Mouse (Mus musculus) intestine, postnatal 0 days (tissue): Measurements from ENCODE around the gene Gabrb1. TPM values are rescaled to one million over a fixed set of nuclear protein-coding genes. Genes with fewer than 3 reads are reported as not detected.

ENCODE experiments used
- ATAC-seq: fragments of 200-750 bp; cut with Nextera tagmentation; 2 replicates; pipeline ENCODE4 v1.8.0; 2017; ENCODE audit warnings: mild to moderate bottlenecking, moderate TSS enrichment, moderate library complexity
- H3K27ac ChIP-seq: fragments of 300-500 bp; sonication (generic); 2 replicates; pipeline ENCODE4 v1.5.1; 2014; ENCODE audit warnings: mild to moderate bottlenecking, low read depth, low read length, moderate library complexity
- H3K27me3 ChIP-seq: fragments of 300-500 bp; sonication (generic); replicated peaks from 2 replicates; pipeline ENCODE4 v1.6.1; 2014; ENCODE audit warnings: low read length, mixed read lengths; ENCODE audit not compliant: control insufficient read depth, insufficient read depth
- H3K36me3 ChIP-seq: fragments of 300-500 bp; sonication (generic); 2 replicates; pipeline ENCODE4 v1.6.1; 2014; ENCODE audit warnings: mild to moderate bottlenecking, moderate library complexity; ENCODE audit not compliant: control insufficient read depth, insufficient read depth
- H3K4me1 ChIP-seq: fragments of 300-500 bp; sonication (generic); replicated peaks from 2 replicates; pipeline ENCODE4 v1.6.1; 2014; ENCODE audit warnings: antibody characterized with exemption, low read length, mixed read lengths; ENCODE audit not compliant: control insufficient read depth, insufficient read depth
- H3K4me2 ChIP-seq: fragments of 300-500 bp; sonication (generic); replicated peaks from 2 replicates; pipeline ENCODE4 v1.6.1; 2014; ENCODE audit warnings: low read depth, mild to moderate bottlenecking, moderate library complexity
- H3K4me3 ChIP-seq: fragments of 300-500 bp; sonication (generic); 2 replicates; pipeline ENCODE4 v1.5.1; 2014; ENCODE audit warnings: low read depth, low read length
- H3K9ac ChIP-seq: fragments of 300-500 bp; sonication (generic); 2 replicates; pipeline ENCODE4 v1.6.1; 2014; ENCODE audit warnings: mild to moderate bottlenecking, low read depth, low read length
- H3K9me3 ChIP-seq: fragments of 300-500 bp; sonication (generic); 2 replicates; pipeline ENCODE4 v1.6.1; 2016; ENCODE audit warnings: mixed run types; ENCODE audit not compliant: control insufficient read depth
- CTCF ChIP-seq: sonication (generic); IDR thresholded peaks from 2 replicates; pipeline ENCODE4 v1.5.1; 2016; ENCODE audit warnings: low read depth, mild to moderate bottlenecking, control low read depth, antibody characterized with exemption, moderate library complexity
- WGBS: fragments of 180-500 bp; shearing (Covaris S2); extraction: QIAGEN DNeasy Blood & Tissue Kit; methylation state at CpG from one replicate; pipeline ENCODE4 v1.1.7; 2014; 5-methylcytosine and 5-hydroxymethylcytosine counted together
- polyA plus RNA-seq: library from polyadenylated mRNA; unstranded; fragments of >200 nt; fragmentation: Nextera tagmentation; extraction: Ambion mirVana; gene quantifications from 2 replicates; pipeline ENCODE4 v1.2.1, GENCODE M21; 2015

The Gabrb1 gene
- polyA plus RNA-seq, 1 experiment from 2014 or later, result 0.16 TPM

DNA sequence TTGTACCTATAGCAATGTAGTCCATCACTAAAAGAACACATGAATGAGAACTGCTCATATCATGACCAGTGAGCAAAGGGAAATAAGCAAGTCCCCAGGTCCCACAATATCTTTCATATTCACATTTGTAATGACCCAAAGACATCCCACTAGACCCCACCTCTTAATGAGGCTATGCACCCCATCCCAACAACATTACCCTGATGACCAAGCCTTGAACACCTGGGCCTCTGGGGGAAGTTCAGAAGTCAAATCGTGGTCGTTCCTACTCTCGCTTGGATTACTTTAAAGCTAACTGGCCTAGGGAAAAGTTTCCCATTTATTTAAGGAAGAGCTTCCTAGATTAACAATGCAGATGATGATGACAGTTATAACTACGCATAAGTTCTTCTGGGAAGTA lies 318.2 kb downstream of the Gabrb1 start:
- no peaks in the 10 kb centered on the region for H3K9me3 ChIP-seq

DNA sequence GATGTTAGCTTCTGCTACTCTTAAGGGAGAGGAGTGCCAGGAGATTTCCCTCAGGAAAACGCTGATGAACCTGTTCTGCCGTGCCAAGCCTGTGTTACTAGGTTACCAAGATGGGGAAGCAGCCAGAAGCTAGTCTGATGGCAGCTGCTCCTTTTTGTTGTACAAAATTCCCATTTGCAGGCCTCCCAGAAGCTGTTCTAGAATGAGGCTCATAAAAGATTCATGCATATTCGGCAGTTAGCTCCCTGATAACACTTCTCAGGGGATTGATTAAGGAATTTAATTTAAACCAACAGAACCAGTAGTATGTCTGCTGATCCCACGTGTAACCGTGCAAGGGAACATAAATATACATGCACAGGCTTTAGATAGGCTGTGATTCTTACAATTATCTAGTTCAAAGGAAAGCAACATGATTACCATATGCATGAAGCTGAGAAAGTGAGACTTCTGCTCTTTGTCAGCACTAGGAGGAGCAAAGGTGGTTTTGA lies 318.7 kb downstream of the Gabrb1 start:
- no peak for ATAC-seq
- no peaks in the 10 kb centered on the region for H3K9me3 ChIP-seq
- no peak overlapping the region for H3K4me2 ChIP-seq
- no peak overlapping the region for H3K9ac ChIP-seq
- H3K27ac ChIP-seq, result no peak overlapping the region
- WGBS, result 57% methylated on average over 5 of the region's 5 CpGs
- no peaks in the 10 kb centered on the region for H3K4me1 ChIP-seq
- no peaks in the 10 kb centered on the region for H3K36me3 ChIP-seq
- H3K27me3 ChIP-seq, result no peaks in the 10 kb centered on the region
- no peak overlapping the region for H3K4me3 ChIP-seq
- no peak for TF ChIP-seq CTCF

More for the DNA sequence above, 318.2 kb downstream of the Gabrb1 start:
- Histone ChIP-seq H3K27me3 (no peaks in the 10 kb centered on the region), H3K4me3 (no peak overlapping the region), H3K36me3 (no peaks in the 10 kb centered on the region), H3K9ac (no peak overlapping the region), H3K4me2 (no peak overlapping the region), H3K27ac (no peak overlapping the region), H3K4me1 (no peaks in the 10 kb centered on the region)
- 78% methylated on average over 4 of the region's 4 CpGs for WGBS
- no peak for ATAC-seq
- TF ChIP-seq CTCF, result no peak

DNA sequence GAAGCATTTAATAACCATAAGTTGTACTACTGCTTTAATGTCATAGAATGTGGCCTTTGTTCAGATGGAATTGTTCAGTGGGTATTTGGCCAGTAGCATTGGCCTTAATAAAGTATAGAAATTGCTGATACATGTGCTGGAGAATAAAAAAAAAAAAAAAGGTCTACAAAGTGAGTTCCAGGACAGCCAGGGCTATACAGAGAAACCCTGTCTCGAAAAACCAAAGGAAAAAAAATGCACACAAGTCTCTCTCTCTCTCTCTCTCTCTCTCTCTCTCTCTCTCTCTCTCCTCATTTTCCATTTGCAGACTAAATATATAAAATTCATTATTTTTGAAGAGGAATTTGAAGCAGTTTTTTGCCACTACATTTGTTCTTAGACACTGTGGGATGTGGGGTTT lies 328.6 kb downstream of the Gabrb1 start:
- no peaks in the 10 kb centered on the region for H3K9me3 ChIP-seq
- no peak overlapping the region for H3K4me3 ChIP-seq
- no peak for ATAC-seq
- no peaks in the 10 kb centered on the region for H3K4me1 ChIP-seq
- no peak overlapping the region for H3K27ac ChIP-seq
- no peak overlapping the region for H3K9ac ChIP-seq
- no peaks in the 10 kb centered on the region for H3K36me3 ChIP-seq
- no peak for TF ChIP-seq CTCF
- H3K27me3 ChIP-seq, result no peaks in the 10 kb centered on the region
- 65% methylated on average over 1 of the region's 1 CpGs for WGBS
- no peak overlapping the region for H3K4me2 ChIP-seq

- WGBS, result 73% methylated on average over 5 of the region's 5 CpGs
- ATAC-seq, result no peak
- no peak for TF ChIP-seq CTCF
- H3K27me3 ChIP-seq, result no peaks in the 10 kb centered on the region
- H3K36me3 ChIP-seq, result no peaks in the 10 kb centered on the region
- no peak overlapping the region for H3K27ac ChIP-seq
- no peaks in the 10 kb centered on the region for H3K4me1 ChIP-seq
- H3K4me3 ChIP-seq, result no peak overlapping the region
- no peak overlapping the region for H3K9ac ChIP-seq
- no peaks in the 10 kb centered on the region for H3K9me3 ChIP-seq
- no peak overlapping the region for H3K4me2 ChIP-seq
These were observed 329.1 kb downstream of the Gabrb1 start for GRCm38 (mm10) chr5:71986983-71987398.

DNA sequence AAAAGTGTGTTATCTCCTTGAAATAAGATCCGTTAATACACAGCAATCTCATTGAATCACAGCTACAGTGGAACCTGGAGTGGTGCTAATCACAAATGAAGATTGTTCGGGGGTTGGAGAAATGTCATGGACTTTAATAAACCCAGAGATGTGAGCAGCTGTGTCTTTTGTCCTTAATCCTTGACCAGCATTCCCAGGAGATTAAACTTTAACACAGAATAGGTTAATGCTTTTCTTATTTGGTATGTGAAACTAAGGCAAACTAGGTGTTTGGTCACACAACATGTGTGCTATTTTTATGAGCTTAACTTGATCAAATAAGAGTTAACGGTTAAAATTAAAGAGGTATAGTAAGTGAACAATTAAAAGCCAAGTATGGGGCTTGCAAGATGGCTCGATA lies 341.6 kb downstream of the Gabrb1 start:
- Histone ChIP-seq H3K36me3 (no peaks in the 10 kb centered on the region), H3K4me1 (no peaks in the 10 kb centered on the region), H3K27me3 (no peaks in the 10 kb centered on the region), H3K27ac (no peak overlapping the region), H3K9me3 (no peaks in the 10 kb centered on the region), H3K4me3 (no peak overlapping the region), H3K4me2 (no peak overlapping the region), H3K9ac (no peak overlapping the region)
- 74% methylated on average over 4 of the region's 4 CpGs for WGBS
- no peak for TF ChIP-seq CTCF
- no peak for ATAC-seq

- H3K9ac ChIP-seq, result no peak overlapping the region
These were observed 346.0 kb downstream of the Gabrb1 start for GRCm38 (mm10) chr5:72003811-72004435.

More at GRCm38 (mm10) chr5:72003811-72004435, 346.0 kb downstream of the Gabrb1 start:
- no peak overlapping the region for H3K27ac ChIP-seq
- no peaks in the 10 kb centered on the region for H3K9me3 ChIP-seq
- H3K4me1 ChIP-seq, result no peaks in the 10 kb centered on the region
- H3K36me3 ChIP-seq, result no peaks in the 10 kb centered on the region
- no peak overlapping the region for H3K4me3 ChIP-seq
- no peaks in the 10 kb centered on the region for H3K27me3 ChIP-seq
- ATAC-seq, result no peak
- no peak for TF ChIP-seq CTCF
- no peak overlapping the region for H3K4me2 ChIP-seq
- WGBS, result 66% methylated on average over 3 of the region's 3 CpGs
